Mouse (Mus musculus): ENCODE results near the gene Olfr697. TPM values are rescaled to one million over a fixed set of nuclear protein-coding genes. Genes with fewer than 3 reads are reported as not detected.
"Not testable (repeated sequence)": the region's sequence is repeated elsewhere in the genome, so short reads cannot be mapped to it uniquely, and the experiment has no call there.

The Olfr697 gene
- total RNA-seq (2014; rRNA removed; ENCODE audit: low replicate concordance) (not detected in 2 replicates), polyA plus RNA-seq (2015; fragmentation: Nextera tagmentation; extraction: Ambion mirVana) (not detected in 2 replicates)

DNA sequence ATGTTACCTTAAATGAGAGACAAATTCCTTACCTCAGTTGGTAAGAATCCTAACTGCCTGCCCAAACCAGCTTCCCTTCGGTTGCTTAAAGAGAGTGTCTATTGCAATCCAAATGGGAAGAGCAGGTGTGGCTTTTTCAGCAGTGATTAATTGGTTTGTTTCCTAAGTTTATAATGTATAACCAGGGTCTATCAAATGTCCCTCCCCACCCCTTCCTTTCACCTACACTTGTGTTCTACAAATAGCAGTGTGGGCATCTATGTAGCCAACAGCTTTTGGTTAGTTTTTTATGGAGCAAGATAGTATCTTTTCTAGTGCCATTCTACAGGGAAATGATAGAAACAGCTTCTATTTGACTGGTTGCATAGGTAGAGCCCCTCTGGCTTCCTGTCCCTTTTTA, at the start of gene Olfr697:
Gene Olfr697, minus strand, starts transcription at position 101 of the 400 bp plus-strand sequence.
- WGBS = 51% methylated on average over 1 of the region's 1 CpGs
- no peak within 1 kb of the TSS for H3K27ac ChIP-seq (ENCODE audit: low read depth)
- TF ChIP-seq EP300 (IDR thresholded peaks at IDR 0.05; ENCODE audit: low read depth) (no peak), CTCF (IDR thresholded peaks at IDR 0.05; ENCODE audit: low read depth) (no peak)
- H3K36me3 ChIP-seq (replicated peaks; ENCODE audit: control insufficient read depth, insufficient read depth, low read length) = no peaks in the 10 kb centered on the region
- DNase-seq (ENCODE audit: low spot score) = no peak
- no peaks in the 10 kb centered on the region for H3K4me1 ChIP-seq (ENCODE audit: control insufficient read depth, insufficient read depth)
- no peaks in the 10 kb centered on the region for H3K9me3 ChIP-seq (replicated peaks; ENCODE audit: control insufficient read depth, low read length)
- no peak for ATAC-seq (ENCODE audit: insufficient read depth, low read depth)
- H3K4me2 ChIP-seq (ENCODE audit: low read depth, low read length) = no peak within 1 kb of the TSS
- H3K27me3 ChIP-seq (ENCODE audit: control insufficient read depth, insufficient read depth, low read length) = no peaks in the 10 kb centered on the region
- H3K9ac ChIP-seq (replicated peaks; ENCODE audit: low read depth, low read length) = no peak within 1 kb of the TSS
- H3K4me3 ChIP-seq (ENCODE audit: low read depth, low read length) = no peak within 1 kb of the TSS

DNA sequence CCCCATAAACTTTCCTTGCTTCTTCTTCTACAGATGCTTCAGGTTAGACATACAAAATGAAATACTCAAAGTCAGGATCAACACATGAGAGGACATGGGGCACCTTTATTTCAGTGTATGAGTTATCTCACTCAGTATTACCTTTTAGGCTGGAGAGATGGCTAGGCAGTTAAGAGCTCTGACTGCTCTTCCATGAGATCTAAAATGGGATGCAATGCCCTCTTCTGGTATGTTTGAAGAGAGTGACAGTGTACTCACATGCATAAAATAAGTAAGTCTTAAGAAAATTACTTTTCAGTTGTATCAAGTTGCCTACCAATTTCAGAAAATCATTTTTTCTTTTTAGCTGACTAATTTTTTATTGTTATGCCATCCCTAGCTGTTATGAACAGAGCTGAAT, 46.1 kb upstream of the Olfr697 start:
- no peak overlapping the region for H3K4me3 ChIP-seq (ENCODE audit: low read depth, low read length)
- H3K4me1 ChIP-seq (ENCODE audit: control insufficient read depth, insufficient read depth) = no peaks in the 10 kb centered on the region
- H3K9me3 ChIP-seq (replicated peaks; ENCODE audit: control insufficient read depth, low read length) = no peaks in the 10 kb centered on the region; the same call in 1 of the 2 replicates
- no peak for TF ChIP-seq EP300 (IDR thresholded peaks at IDR 0.05; ENCODE audit: low read depth)
- TF ChIP-seq CTCF (IDR thresholded peaks at IDR 0.05; ENCODE audit: low read depth) = no peak
- DNase-seq (ENCODE audit: low spot score) = no peak
- no peak overlapping the region for H3K9ac ChIP-seq (replicated peaks; ENCODE audit: low read depth, low read length)
- H3K36me3 ChIP-seq (replicated peaks; ENCODE audit: control insufficient read depth, insufficient read depth, low read length) = no peaks in the 10 kb centered on the region
- H3K27me3 ChIP-seq (ENCODE audit: control insufficient read depth, insufficient read depth, low read length) = no peaks in the 10 kb centered on the region
- H3K27ac ChIP-seq (ENCODE audit: low read depth) = no peak overlapping the region
- ATAC-seq (ENCODE audit: insufficient read depth, low read depth) = no peak
- H3K4me2 ChIP-seq (ENCODE audit: low read depth, low read length) = no peak overlapping the region

DNA sequence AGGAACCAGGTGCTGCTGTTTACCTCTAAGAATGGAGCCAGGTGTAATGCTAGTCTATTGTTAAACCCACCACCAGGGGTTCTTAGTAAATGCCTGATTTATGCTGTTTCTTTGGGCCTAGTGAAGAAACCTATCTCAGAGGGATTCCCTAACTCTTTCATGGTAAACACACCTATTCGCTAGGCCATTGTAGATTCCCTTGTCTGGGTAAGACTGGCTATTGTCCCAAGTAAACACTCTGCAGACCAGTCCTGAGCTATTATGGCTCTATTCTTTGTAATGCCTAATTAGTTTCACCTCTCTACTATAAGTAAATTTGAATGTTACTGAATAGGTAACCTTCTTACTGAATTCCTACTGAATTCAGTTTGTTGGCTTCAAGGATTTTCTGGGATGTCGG, 18.8 kb upstream of the Olfr697 start:
- not testable (repeated sequence) for H3K4me1 ChIP-seq (ENCODE audit: control insufficient read depth, insufficient read depth); H3K27ac ChIP-seq (ENCODE audit: low read depth); H3K27me3 ChIP-seq (ENCODE audit: control insufficient read depth, insufficient read depth, low read length); H3K36me3 ChIP-seq (replicated peaks; ENCODE audit: control insufficient read depth, insufficient read depth, low read length); H3K4me3 ChIP-seq (ENCODE audit: low read depth, low read length); ATAC-seq (ENCODE audit: insufficient read depth, low read depth); H3K9me3 ChIP-seq (replicated peaks; ENCODE audit: control insufficient read depth, low read length); H3K4me2 ChIP-seq (ENCODE audit: low read depth, low read length); H3K9ac ChIP-seq (replicated peaks; ENCODE audit: low read depth, low read length); DNase-seq (ENCODE audit: low spot score)
- 82% methylated on average over 2 of the region's 2 CpGs for WGBS

DNA sequence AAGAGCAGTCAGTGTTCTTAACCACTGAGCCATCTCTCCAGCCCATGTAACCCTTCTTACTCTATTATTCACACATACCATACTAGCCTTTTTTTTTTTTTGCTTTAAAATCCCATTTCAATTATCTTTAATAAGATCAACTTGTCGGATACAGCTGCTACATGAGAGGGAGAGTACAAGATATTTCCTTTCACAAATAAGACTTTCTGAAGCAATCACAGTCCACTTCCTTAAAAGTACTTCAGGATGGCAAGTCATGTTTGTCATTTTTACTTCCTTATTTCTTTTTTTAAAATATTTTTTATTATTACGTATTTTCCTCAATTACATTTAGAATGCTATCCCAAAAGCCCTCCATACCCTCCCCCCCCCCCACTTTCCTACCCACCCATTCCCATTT, 16.6 kb upstream of the Olfr697 start:
- Histone ChIP-seq H3K36me3 (replicated peaks; ENCODE audit: control insufficient read depth, insufficient read depth, low read length) (no peaks in the 10 kb centered on the region), H3K9me3 (replicated peaks; ENCODE audit: control insufficient read depth, low read length) (no peaks in the 10 kb centered on the region), H3K4me2 (ENCODE audit: low read depth, low read length) (no peak overlapping the region), H3K4me3 (ENCODE audit: low read depth, low read length) (no peak overlapping the region), H3K4me1 (ENCODE audit: control insufficient read depth, insufficient read depth) (no peaks in the 10 kb centered on the region), H3K9ac (replicated peaks; ENCODE audit: low read depth, low read length) (no peak overlapping the region), H3K27ac (ENCODE audit: low read depth) (no peak overlapping the region), H3K27me3 (ENCODE audit: control insufficient read depth, insufficient read depth, low read length) (no peaks in the 10 kb centered on the region)
- ATAC-seq (ENCODE audit: insufficient read depth, low read depth) (no peak), DNase-seq (ENCODE audit: low spot score) (no peak)
- WGBS = 77% methylated on average over 2 of the region's 2 CpGs
- TF ChIP-seq CTCF (IDR thresholded peaks at IDR 0.05; ENCODE audit: low read depth) = no peak
- TF ChIP-seq EP300 (IDR thresholded peaks at IDR 0.05; ENCODE audit: low read depth) = no peak

DNA sequence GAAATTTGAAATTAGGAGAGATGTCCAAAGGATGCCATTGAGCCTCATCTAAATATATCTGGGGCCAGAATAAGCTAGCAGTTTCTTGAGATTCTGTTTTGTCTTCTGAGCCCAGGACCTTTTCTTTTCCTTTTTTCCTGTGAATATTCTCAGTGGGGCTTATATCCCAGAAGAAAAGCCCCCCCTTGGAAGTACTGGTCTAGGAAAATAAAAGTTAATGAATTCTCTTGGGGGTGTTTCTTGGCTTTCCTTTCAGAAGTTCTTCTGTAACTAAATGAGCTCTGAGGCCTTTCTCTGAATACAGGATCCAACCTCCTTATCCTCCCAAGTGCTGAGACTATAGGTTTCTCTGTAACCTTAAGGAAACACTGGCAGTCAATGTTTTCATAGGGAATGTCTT, 13.1 kb upstream of the Olfr697 start, which contains the start of gene Olfr698:
Gene Olfr698, minus strand, starts transcription at position 101 of the 400 bp plus-strand sequence.
- Histone ChIP-seq H3K9me3 (replicated peaks; ENCODE audit: control insufficient read depth, low read length) (0 out of 2 replicates have a peak, but pooled peaks cover 6% of the 10 kb centered on the region), H3K4me2 (ENCODE audit: low read depth, low read length) (no peak within 1 kb of the TSS), H3K36me3 (replicated peaks; ENCODE audit: control insufficient read depth, insufficient read depth, low read length) (no peaks in the 10 kb centered on the region), H3K4me1 (ENCODE audit: control insufficient read depth, insufficient read depth) (no peaks in the 10 kb centered on the region), H3K27ac (ENCODE audit: low read depth) (no peak within 1 kb of the TSS), H3K4me3 (ENCODE audit: low read depth, low read length) (no peak within 1 kb of the TSS), H3K9ac (replicated peaks; ENCODE audit: low read depth, low read length) (no peak within 1 kb of the TSS), H3K27me3 (ENCODE audit: control insufficient read depth, insufficient read depth, low read length) (no peaks in the 10 kb centered on the region)
- ATAC-seq (ENCODE audit: insufficient read depth, low read depth) = no peak
- no peak for DNase-seq (ENCODE audit: low spot score)
- TF ChIP-seq CTCF (IDR thresholded peaks at IDR 0.05; ENCODE audit: low read depth) = no peak
- TF ChIP-seq EP300 (IDR thresholded peaks at IDR 0.05; ENCODE audit: low read depth) = no peak

DNA sequence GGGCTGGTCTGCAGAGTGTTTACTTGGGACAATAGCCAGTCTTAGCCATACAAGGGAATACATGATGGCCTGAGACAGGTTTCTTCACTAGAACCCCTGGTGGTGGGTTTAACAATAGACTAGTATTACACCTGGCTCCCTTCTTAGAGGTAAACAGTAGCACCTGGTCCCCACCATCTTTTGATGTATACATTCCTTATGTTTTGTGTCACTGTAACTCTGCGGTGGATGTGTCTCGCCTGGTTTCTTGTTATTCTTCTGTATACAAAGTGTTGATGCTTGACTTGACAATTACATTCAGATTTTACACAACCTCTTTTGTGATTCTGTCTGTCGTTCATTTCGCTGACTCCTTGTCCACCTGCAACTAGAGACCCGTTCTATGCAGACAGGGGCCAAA, 3.6 kb upstream of the Olfr697 start:
- TF ChIP-seq EP300 (IDR thresholded peaks at IDR 0.05; ENCODE audit: low read depth) = no peak
- Histone ChIP-seq H3K4me1 (ENCODE audit: control insufficient read depth, insufficient read depth) (no peaks in the 10 kb centered on the region), H3K4me2 (ENCODE audit: low read depth, low read length) (no peak overlapping the region), H3K4me3 (ENCODE audit: low read depth, low read length) (no peak overlapping the region), H3K27ac (ENCODE audit: low read depth) (no peak overlapping the region), H3K36me3 (replicated peaks; ENCODE audit: control insufficient read depth, insufficient read depth, low read length) (no peaks in the 10 kb centered on the region), H3K27me3 (ENCODE audit: control insufficient read depth, insufficient read depth, low read length) (no peaks in the 10 kb centered on the region), H3K9me3 (replicated peaks; ENCODE audit: control insufficient read depth, low read length) (0 out of 2 replicates have a peak, but pooled peaks cover 3% of the 10 kb centered on the region), H3K9ac (replicated peaks; ENCODE audit: low read depth, low read length) (no peak overlapping the region)
- ATAC-seq (ENCODE audit: insufficient read depth, low read depth) (no peak), DNase-seq (ENCODE audit: low spot score) (no peak)
- WGBS = 81% methylated on average over 5 of the region's 5 CpGs

All from heart, postnatal 0 days (tissue).